Comparison of ENCODE assay signal across 7 mouse cellular contexts in genomic region chr11:100938112-100938511, GRCm38 (mm10). TPM values are rescaled to one million over a fixed set of nuclear protein-coding genes. Genes with fewer than 3 reads are reported as not detected.
A peak's percentile ranks its signal among the peaks of the same experiment; 100 is the strongest.
DNase-seq lines count a peak whose midpoint lies in the region; ATAC-seq lines count a peak whose summit lies in the region.

No protein-coding gene starts in this region.

- H3K27me3 ChIP-seq in forebrain, embryonic 13.5 days = 0 out of 2 replicates have a peak, but pooled peaks cover 3% of the 10 kb centered on the region
- H3K27me3 ChIP-seq in lung, embryonic 15.5 days = no peaks in the 10 kb centered on the region
- H3K27me3 ChIP-seq in splenic B cell, adult 2 months (ENCODE audit: control insufficient read depth, insufficient read depth, low read length, poor library complexity, severe bottlenecking) = no peaks in the 10 kb centered on the region

- no peak overlapping the region for H3K27ac ChIP-seq in forebrain, embryonic 13.5 days
- no peak overlapping the region for H3K27ac ChIP-seq in lung, embryonic 15.5 days

- peak overlapping the region; percentile 83 for H3K4me3 ChIP-seq in forebrain, embryonic 13.5 days
- peak overlapping the region; percentile 93 for H3K4me3 ChIP-seq in lung, embryonic 15.5 days

- 20% methylated on average over 5 of the region's 5 CpGs for WGBS in forebrain, embryonic 13.5 days
- 19% methylated on average over 5 of the region's 5 CpGs for WGBS in lung, embryonic 15.5 days

- no peak for ATAC-seq in forebrain, embryonic 13.5 days
- no peak for ATAC-seq in lung, embryonic 15.5 days (ENCODE audit: borderline replicate concordance, extremely low read depth, low FRiP score, low TSS enrichment)
- no peak for ATAC-seq in frontal cortex, adult (ENCODE audit: low TSS enrichment)

- H3K4me2 ChIP-seq in forebrain, embryonic 13.5 days = peak overlapping the region; percentile 76
- H3K4me2 ChIP-seq in lung, embryonic 15.5 days = peak overlapping the region; percentile 86

- no peak overlapping the region for H3K9ac ChIP-seq in forebrain, embryonic 13.5 days
- 0 out of 2 replicates have a peak overlapping the region, but pooled peaks have one; percentile 18 for H3K9ac ChIP-seq in lung, embryonic 15.5 days

- no peaks in the 10 kb centered on the region for H3K9me3 ChIP-seq in forebrain, embryonic 13.5 days (replicated peaks)
- no peaks in the 10 kb centered on the region for H3K9me3 ChIP-seq in lung, embryonic 15.5 days

- no peaks in the 10 kb centered on the region for H3K36me3 ChIP-seq in forebrain, embryonic 13.5 days (ENCODE audit: poor library complexity, severe bottlenecking)
- H3K36me3 ChIP-seq in lung, embryonic 15.5 days = no peaks in the 10 kb centered on the region
- no peaks in the 10 kb centered on the region for H3K36me3 ChIP-seq in splenic B cell, adult 2 months (ENCODE audit: control insufficient read depth, insufficient read depth, low read length, poor library complexity, severe bottlenecking)

- DNase-seq in 3T3-L1 (ENCODE audit: low read depth, low spot score) = peak; percentile 64
- DNase-seq in B cell, adult 2 months = peak; percentile 34 to 42
- peak; percentile 62 for DNase-seq in induced T-regulatory cell, adult 2 months (ENCODE audit: low read depth)
- DNase-seq in splenic B cell, adult 2 months (ENCODE audit: low read depth, low spot score) = peak; percentile 62

- H3K4me1 ChIP-seq in forebrain, embryonic 13.5 days = peaks cover 24% of the 10 kb centered on the region
- peaks cover 25% of the 10 kb centered on the region for H3K4me1 ChIP-seq in lung, embryonic 15.5 days

RNA-seq across cellular contexts. Expression of gene Stat3, which starts 1.2 kb away (rescaled TPM):
- polyA plus RNA-seq in forebrain, embryonic 13.5 days (2015; fragmentation: Nextera tagmentation; extraction: Ambion mirVana) = 24.6 and 29.1 TPM in 2 replicates
- polyA plus RNA-seq in lung, embryonic 15.5 days (2015; fragmentation: Nextera tagmentation; extraction: Ambion mirVana) = 41.2 and 53.4 TPM in 2 replicates

RNA-seq across cellular contexts. Expression of gene Cavin1, which starts 32.6 kb away (rescaled TPM):
- 19.5 and 23.4 TPM in 2 replicates for polyA plus RNA-seq in forebrain, embryonic 13.5 days (2015; fragmentation: Nextera tagmentation; extraction: Ambion mirVana)
- polyA plus RNA-seq in lung, embryonic 15.5 days (2015; fragmentation: Nextera tagmentation; extraction: Ambion mirVana) = 392 and 425 TPM in 2 replicates

Comparison
In these comparisons a context has a peak if more than half of its experiments do, and no peak if none do; other contexts are left out.
1. RNA of gene Cavin1, which starts 32.6 kb away (polyA plus RNA-seq): 392 to 425 TPM in lung, embryonic 15.5 days; 19.5 to 23.4 TPM in forebrain, embryonic 13.5 days; every median in the first group is over 10 times any median in the second.
2. Peak in every context shown above with its lines, with median percentiles within 50 percentile points of each other: DNase-seq.